Mouse (Mus musculus): ENCODE results near the gene Moap1. TPM values are rescaled to one million over a fixed set of nuclear protein-coding genes. Genes with fewer than 3 reads are reported as not detected.
A peak's percentile ranks its signal among the peaks of the same experiment; 100 is the strongest.

The Moap1 gene
- polyA plus RNA-seq, 1 experiment: 11.0 TPM

GRCm38 (mm10) chr12:102725761-102726175 is 17.7 kb downstream of the Moap1 start:
- H3K4me1 ChIP-seq (ENCODE audit: control insufficient read depth, insufficient read depth, low read length): peaks cover 5% of the 10 kb centered on the region
- no peak overlapping the region for H3K4me3 ChIP-seq (ENCODE audit: insufficient read depth, low read length)
- H3K27ac ChIP-seq (ENCODE audit: insufficient read depth, low read length): no peak overlapping the region
- TF ChIP-seq POLR2A (IDR thresholded peaks at IDR 0.05; ENCODE audit: extremely low read depth, insufficient read depth, low read length) (no peak), CTCF (IDR thresholded peaks at IDR 0.05; ENCODE audit: extremely low read depth, insufficient read depth, low read length) (no peak)

DNA sequence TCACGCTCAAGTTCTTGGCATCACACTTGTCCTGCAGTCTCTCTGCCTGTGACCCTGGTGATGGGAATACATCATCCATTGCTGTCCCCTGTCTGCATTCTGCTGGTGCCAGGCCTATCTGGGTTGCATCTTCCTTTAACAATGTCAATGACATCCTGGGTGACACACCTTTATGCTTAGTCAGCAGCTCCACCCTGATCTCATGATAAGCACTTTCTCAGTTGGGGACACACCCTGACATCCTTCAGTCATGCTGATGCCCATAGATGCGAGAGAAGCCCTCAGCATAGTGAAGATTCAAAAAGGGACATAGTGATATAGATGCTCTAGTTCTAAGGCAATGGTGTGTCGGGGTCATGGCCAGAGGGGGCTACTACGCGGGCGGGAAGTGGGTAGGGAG is 18.3 kb downstream of the Moap1 start:
- TF ChIP-seq POLR2A (IDR thresholded peaks at IDR 0.05; ENCODE audit: extremely low read depth, insufficient read depth, low read length): no peak
- no peak for TF ChIP-seq CTCF (IDR thresholded peaks at IDR 0.05; ENCODE audit: extremely low read depth, insufficient read depth, low read length)
- H3K27ac ChIP-seq (ENCODE audit: insufficient read depth, low read length): no peak overlapping the region

GRCm38 (mm10) chr12:102723861-102724260 is 19.6 kb downstream of the Moap1 start:
- Histone ChIP-seq H3K27ac (ENCODE audit: insufficient read depth, low read length) (no peak overlapping the region), H3K4me1 (ENCODE audit: control insufficient read depth, insufficient read depth, low read length) (peaks cover 5% of the 10 kb centered on the region), H3K4me3 (ENCODE audit: insufficient read depth, low read length) (no peak overlapping the region)
- no peak for TF ChIP-seq CTCF (IDR thresholded peaks at IDR 0.05; ENCODE audit: extremely low read depth, insufficient read depth, low read length)

More for the DNA sequence above, 18.3 kb downstream of the Moap1 start:
- no peak overlapping the region for H3K4me3 ChIP-seq (ENCODE audit: insufficient read depth, low read length)
- H3K4me1 ChIP-seq (ENCODE audit: control insufficient read depth, insufficient read depth, low read length): peaks cover 5% of the 10 kb centered on the region

- peaks cover 5% of the 10 kb centered on the region for H3K4me1 ChIP-seq (ENCODE audit: control insufficient read depth, insufficient read depth, low read length)
- H3K27ac ChIP-seq (ENCODE audit: insufficient read depth, low read length): no peak overlapping the region
- no peak for TF ChIP-seq POLR2A (IDR thresholded peaks at IDR 0.05; ENCODE audit: extremely low read depth, insufficient read depth, low read length)
- no peak for TF ChIP-seq CTCF (IDR thresholded peaks at IDR 0.05; ENCODE audit: extremely low read depth, insufficient read depth, low read length)
- H3K4me3 ChIP-seq (ENCODE audit: insufficient read depth, low read length): no peak overlapping the region
Observed at GRCm38 (mm10) chr12:102722966-102723365, 20.5 kb downstream of the Moap1 start.

DNA sequence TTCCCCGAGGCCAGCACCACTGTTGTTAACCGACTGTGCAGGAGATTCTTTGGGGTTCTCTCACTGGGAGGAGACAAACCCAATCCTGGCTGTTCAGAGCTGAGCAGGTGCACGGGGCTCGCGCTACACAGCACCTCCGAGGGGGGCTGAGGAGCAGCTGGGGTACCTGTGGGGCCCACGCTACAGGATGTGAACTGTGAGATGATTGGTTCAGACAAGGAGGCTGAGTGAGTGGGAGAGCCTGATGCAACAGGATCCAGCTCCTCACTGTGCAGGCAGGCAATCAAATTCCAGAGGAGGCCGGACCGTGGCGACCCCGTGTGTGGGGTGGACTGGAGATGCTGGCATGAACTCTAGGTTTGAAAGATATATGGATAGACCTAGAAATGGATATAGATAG is 21.0 kb downstream of the Moap1 start:
- TF ChIP-seq CTCF (IDR thresholded peaks at IDR 0.05; ENCODE audit: extremely low read depth, insufficient read depth, low read length): no peak
- TF ChIP-seq POLR2A (IDR thresholded peaks at IDR 0.05; ENCODE audit: extremely low read depth, insufficient read depth, low read length): no peak
- no peak overlapping the region for H3K4me3 ChIP-seq (ENCODE audit: insufficient read depth, low read length)
- no peak overlapping the region for H3K27ac ChIP-seq (ENCODE audit: insufficient read depth, low read length)
- H3K4me1 ChIP-seq (ENCODE audit: control insufficient read depth, insufficient read depth, low read length): peaks cover 5% of the 10 kb centered on the region

DNA sequence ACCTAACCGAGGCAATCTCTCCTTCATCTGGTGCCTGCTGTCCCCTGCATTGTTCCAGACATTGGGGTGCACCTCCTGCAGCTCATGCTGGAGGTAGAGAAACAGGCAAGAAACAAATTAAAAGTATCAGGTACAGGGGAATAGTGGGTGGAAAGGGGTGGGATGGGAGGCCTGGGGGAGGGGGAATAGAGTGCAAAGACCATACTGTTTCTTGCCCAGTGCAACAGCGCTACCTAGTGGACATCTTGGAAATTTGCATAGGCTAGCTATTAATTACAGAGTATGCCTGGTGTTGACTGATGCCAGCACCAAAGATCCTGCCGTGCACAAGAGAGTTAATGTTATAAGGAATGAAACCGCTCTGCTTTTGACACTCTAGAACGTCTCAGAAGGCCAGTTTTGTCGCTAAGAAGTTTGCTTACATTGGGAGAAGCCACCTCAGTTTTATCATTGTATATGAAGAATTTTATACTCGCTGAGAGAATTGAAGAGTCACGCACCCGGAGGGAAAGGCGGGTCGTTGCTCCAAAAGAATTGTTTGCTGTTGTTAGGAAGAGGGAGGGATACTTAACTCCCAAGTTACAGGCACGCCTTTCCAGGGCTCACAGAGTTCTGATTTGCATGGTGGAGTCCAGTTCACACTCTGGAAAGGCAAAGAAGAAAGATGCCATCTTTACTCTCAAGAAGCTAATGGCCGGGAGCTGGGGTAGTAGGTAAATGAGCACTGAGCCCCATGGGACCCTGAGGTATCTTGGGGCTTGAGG is 23.7 kb downstream of the Moap1 start:
- no peak overlapping the region for H3K4me3 ChIP-seq (ENCODE audit: insufficient read depth, low read length)
- H3K4me1 ChIP-seq (ENCODE audit: control insufficient read depth, insufficient read depth, low read length): peaks cover 1% of the 10 kb centered on the region; the same call in 1 of the 2 replicates
- peak; percentile 82 for TF ChIP-seq CTCF (IDR thresholded peaks at IDR 0.05; ENCODE audit: extremely low read depth, insufficient read depth, low read length)
- no peak for TF ChIP-seq POLR2A (IDR thresholded peaks at IDR 0.05; ENCODE audit: extremely low read depth, insufficient read depth, low read length)
- H3K27ac ChIP-seq (ENCODE audit: insufficient read depth, low read length): no peak overlapping the region

DNA sequence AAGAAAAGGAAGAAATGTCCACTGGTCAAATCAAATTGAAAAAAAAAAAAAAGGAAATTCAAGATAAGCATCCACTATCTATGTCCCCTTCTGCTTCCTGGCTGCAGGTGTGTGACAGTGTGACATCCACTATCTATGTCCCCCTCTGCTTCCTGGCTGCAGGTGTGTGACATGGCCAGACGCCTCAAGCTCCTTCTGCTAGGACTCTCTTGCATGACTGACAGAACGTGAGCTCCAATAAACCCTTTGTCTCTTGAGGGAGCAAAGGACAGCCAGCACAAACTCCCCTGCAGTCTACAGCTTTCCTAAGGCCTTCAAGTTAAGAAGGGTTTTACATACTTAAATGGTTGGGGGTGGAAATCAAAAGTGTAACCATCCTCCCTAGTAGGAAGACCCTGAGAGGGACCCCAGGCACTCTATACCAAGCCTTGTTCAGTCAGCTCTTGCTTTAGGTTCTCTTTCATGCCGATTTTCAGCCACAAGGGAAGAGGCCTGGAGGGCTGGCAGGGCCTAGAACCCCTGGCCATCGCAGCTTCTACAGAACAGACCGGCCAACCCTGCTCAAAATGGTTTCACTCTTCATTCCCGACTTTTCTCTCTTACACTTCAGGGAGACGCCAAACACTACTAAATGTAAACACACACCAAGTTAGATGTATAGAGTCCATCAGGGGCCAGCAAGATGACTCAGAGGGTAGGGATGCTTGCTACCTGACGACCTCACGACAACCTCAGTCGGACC is 28.6 kb downstream of the Moap1 start:
- no peak overlapping the region for H3K27ac ChIP-seq (ENCODE audit: insufficient read depth, low read length)
- H3K4me3 ChIP-seq (ENCODE audit: insufficient read depth, low read length): no peak overlapping the region
- no peaks in the 10 kb centered on the region; the same call in 1 of the 2 replicates for H3K4me1 ChIP-seq (ENCODE audit: control insufficient read depth, insufficient read depth, low read length)
- TF ChIP-seq POLR2A (IDR thresholded peaks at IDR 0.05; ENCODE audit: extremely low read depth, insufficient read depth, low read length): no peak
- no peak for TF ChIP-seq CTCF (IDR thresholded peaks at IDR 0.05; ENCODE audit: extremely low read depth, insufficient read depth, low read length)

- H3K27ac ChIP-seq (ENCODE audit: insufficient read depth, low read length): no peak overlapping the region
- TF ChIP-seq CTCF (IDR thresholded peaks at IDR 0.05; ENCODE audit: extremely low read depth, insufficient read depth, low read length) (no peak), POLR2A (IDR thresholded peaks at IDR 0.05; ENCODE audit: extremely low read depth, insufficient read depth, low read length) (no peak)
Observed at GRCm38 (mm10) chr12:102714116-102714515, 29.3 kb downstream of the Moap1 start.

DNA sequence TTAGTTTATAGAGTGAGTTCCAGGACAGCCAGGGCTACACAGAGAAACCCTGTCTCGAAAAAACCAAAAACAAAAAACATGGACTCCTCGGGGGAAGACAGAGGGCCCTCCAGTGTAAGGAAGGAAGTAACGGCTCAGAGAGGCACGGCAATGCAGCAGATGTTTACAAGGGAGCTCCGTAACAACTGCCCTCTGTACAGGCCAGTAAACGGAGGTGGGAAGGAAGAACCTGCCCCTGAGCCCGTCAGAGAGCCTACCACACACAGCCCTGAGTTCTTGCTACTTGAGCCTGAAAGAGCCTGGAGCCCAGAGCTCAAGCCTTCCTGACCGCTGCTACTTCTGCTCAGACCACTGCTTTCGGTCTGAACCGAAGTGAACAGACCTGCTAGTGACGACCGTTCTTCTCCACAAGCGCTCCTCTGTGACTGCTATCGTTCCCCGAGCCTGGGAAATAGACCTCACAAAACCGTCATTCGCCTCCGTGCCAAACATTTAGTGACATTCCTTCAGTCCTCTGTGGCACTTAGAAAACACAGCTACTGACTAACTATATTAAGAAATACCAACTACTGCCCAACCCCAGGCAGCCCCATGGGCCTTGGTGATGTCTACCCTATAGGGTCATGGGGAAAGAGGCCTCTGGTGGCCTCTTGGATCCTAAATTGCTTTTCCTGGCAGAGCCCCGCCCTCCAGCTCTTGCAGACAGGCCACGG is 30.2 kb downstream of the Moap1 start:
- Histone ChIP-seq H3K4me1 (ENCODE audit: control insufficient read depth, insufficient read depth, low read length) (no peaks in the 10 kb centered on the region), H3K27ac (ENCODE audit: insufficient read depth, low read length) (no peak overlapping the region), H3K4me3 (ENCODE audit: insufficient read depth, low read length) (no peak overlapping the region)
- no peak for TF ChIP-seq CTCF (IDR thresholded peaks at IDR 0.05; ENCODE audit: extremely low read depth, insufficient read depth, low read length)
- no peak for TF ChIP-seq POLR2A (IDR thresholded peaks at IDR 0.05; ENCODE audit: extremely low read depth, insufficient read depth, low read length)

More at GRCm38 (mm10) chr12:102714116-102714515, 29.3 kb downstream of the Moap1 start:
- H3K4me3 ChIP-seq (ENCODE audit: insufficient read depth, low read length): no peak overlapping the region
- H3K4me1 ChIP-seq (ENCODE audit: control insufficient read depth, insufficient read depth, low read length): no peaks in the 10 kb centered on the region

Measured in cortical plate, adult 2 months (tissue).